Mouse (Mus musculus) urinary bladder, postnatal 4 days (tissue): ENCODE results near the gene Exog.
A peak's percentile ranks its signal among the peaks of the same experiment; 100 is the strongest.

Source experiments
- DNase-seq, 2 experiments: peaks; one replicate each; pipeline ENCODE4 v3.0.0; 2021 to 2022; ENCODE audit warnings: low spot score in 2 of 2

Exog gene

DNA sequence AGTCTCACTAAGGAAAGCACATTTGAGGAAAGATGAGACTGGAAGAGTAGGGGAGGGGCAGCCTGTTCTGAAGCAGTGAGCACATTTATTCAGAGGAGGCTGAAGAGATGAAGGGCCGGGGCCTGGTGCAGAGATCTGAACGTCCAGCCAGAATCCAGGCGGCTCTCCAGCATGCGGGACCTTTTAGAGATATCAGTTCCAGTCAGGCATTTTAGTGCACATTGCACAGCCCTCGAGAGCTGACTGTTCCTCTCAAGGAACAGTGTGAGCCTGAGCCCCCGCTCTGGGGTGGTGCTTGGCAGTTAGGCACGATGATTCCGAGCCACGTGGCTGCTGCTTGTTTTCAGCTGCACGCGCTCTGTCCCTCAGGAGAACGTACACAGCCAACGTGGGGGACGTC, 12.4 kb downstream of the Exog start:
- no peak for DNase-seq

DNA sequence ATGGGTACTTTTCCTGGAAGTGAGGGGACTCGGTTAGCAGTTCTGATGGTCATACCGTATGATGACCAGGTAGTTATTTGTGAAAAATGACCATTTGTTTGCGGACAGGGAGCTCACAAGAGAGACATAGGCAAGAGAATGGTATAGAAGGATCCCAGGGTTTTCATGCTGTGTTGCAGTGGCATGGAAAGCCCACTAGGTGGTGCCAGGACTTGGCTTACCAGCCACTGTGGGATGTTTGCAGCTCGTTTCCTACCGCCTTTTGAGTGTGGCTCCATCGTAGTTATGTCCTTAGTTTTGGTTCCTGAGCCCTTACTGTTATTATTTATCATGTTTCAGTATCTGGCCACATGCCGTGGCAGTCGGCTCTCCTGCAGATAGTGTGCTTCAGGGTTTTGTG, 15.7 kb downstream of the Exog start:
- DNase-seq: no peak

DNA sequence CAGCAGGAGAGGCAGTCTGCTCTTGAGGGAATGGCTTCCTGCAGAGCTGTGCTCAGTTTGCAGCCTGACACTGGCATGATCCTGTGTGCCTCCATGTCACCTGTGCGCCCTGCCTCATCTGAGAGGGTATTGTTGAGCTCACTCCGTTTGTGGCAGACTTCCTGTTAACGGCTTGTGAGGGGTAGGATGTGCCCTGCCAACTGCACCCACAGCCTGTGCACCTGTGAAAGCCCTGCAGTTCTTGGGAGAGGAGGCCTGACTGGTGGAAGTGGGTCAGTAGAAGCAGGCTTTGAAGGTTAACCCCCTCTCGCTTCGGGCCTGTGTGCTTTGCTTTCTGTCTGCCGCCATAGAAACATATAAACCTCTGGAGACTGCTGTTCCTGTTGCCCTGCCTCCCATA, 20.3 kb downstream of the Exog start:
- DNase-seq: no peak

DNA sequence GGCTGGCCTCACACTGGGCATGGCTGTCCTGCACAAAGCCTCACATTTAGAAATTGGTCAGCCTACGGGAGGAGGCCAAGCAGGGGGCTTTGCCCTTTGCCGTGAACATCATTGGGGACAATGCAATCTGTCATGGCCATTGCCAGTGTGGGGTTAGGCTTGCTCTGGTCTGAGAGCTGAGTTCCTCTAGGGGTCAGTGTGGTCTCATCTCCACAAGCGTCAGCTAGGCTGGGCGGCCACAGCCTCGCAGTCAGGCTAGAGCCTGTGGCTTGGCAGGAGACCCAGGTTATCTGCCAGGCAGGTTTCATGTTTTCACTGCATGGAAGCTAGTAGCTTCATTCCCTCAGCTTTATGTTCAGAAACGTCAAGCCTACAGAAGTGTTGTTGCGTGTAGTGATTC, 20.9 kb downstream of the Exog start:
- DNase-seq: peak in 1 of 2 experiments; percentile 27

DNA sequence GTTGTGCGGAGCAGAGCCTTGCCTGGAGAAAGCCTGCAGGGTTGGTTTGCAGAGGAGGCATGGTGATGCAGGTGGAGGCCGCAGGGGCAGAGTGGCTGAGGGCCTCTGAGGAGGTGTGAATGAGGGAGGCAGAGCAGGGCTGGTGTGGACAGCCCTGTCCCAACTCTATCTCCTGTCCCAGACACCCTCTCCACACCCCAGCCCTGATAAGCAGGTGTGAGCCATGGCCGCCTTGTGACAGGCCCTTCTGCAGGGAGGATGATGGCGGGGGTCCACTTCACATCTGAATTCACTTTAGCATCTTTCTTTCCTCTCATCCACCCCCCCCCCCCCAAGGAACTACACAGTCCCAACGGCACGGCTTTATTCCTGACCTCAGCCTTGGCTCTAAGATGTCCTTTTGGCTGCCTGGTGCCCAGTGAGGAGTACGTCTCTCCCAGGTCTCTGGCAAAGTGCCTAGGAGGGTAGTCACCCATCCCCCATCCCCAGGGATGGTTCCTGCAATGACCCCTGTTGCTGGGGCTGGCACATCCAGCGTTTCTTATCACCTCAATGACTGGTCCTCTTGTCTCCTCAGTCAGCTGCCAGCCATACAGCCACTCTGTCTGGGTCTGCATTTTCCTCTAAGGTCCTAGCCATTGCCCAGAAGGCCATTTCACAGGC, 25.1 kb downstream of the Exog start:
- DNase-seq: no peak

GRCm38 (mm10) chr9:119472412-119472918, 27.7 kb downstream of the Exog start:
- no peak for DNase-seq

DNA sequence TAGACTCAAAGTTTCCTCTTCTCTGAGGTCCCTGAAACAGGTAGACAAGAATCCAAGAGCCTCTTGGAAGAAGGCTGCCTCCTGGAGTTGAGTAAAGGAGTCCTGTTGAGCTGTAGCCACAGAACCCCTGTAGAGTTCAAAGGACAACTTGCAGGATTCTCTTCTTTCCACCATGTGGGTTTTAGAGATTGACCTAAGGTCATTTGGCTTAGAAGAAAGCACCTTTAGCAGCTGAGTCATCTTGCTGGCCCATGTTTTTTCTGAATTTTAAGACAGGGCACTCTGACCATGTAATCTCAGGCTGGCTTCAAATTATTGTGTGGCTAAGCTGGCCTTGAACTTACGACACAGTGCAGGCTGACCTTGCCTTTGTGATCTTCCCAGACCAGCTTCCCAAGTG, 28.3 kb downstream of the Exog start:
- no peak for DNase-seq

DNA sequence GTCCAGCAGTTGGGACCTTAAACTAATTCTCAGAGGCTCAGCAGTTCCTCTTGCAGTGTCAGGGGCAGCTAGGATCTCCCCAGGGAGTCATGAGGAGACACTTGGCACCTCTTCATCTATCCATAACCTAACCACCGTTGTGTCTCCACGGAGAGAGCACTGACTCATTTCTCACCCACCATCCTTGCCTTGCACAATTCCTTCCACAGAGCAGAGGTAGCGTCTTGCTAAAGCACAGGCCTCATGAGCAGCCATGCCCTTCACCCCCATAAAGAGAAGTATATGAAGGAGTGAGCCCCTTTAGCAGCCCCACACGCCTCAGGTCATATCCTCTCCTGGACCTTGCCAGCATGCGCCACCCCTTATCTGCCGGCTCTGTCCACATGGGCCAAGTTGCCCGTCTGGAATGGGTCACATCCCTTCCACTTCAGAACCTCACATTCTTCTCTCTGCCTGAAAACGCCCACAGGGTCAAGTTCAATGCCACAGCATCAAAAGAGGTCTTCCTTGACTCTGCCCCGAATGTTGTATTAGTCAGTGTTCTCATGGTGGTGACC, 28.9 kb downstream of the Exog start:
- no peak for DNase-seq

DNA sequence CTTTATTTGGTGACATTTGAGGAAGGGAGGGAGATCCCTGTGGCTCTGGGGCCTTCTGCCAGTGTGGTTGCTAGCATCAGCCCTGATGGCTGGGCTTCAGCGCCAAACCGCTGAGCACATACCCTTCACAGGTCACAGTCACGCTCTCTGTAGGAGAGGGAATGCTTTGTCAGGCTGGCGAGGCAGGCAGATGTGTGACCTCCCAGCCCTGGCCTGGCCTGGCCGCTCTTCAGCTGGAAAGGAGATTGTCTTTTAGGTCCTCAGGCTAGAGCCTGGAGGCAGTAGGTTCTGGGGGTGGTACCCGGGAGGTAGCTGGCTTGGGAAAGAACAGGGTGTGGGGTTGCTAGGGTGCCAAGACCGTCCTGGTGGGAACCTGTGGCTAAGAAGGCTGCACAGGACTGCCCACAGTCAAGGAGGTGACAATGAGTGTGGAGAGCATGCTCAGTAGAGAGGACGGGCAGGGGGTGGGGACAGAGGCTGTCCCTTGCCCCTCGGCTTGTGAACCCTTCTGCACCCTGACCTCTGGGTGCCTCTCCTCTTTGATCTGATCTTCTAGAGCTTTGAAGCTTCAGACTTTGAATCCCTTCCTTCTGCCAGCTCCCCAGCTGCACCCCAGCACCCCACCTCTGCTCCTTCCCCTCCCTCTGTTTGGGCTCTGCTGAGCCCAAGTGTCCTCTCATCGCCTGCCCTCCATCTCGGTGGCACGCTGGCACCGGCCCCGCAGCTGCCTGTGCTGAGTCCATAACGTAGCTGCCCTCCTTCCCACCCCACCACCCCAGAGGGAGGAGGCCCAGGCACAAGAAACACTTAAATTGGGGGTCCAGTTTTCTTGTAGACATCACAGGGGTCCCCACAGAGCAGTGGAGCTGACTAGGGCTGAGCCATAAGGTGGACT, 30.2 kb downstream of the Exog start:
- no peak for DNase-seq

DNA sequence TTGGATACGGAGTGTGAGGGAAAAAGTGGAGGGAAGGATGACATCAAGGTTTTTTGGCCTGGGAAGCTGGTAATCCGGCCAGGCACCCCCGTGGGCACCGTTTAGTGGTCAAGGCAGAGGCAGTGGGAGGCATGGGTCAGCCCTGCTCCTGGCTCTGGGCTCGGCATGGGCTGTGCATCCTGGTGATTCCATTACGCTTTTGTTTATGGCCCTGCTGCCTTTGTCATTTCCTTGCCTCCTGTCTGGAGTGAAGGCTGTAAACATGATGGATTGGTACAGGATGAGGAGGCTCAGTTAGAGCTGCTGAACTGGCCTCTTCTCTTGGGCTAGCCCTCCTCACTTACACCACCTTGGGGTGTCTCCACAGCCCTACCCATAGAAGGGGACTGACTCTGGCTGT, 33.0 kb downstream of the Exog start:
- no peak for DNase-seq

- DNase-seq: no peak
Observed at GRCm38 (mm10) chr9:119478345-119478744, 33.6 kb downstream of the Exog start.

DNA sequence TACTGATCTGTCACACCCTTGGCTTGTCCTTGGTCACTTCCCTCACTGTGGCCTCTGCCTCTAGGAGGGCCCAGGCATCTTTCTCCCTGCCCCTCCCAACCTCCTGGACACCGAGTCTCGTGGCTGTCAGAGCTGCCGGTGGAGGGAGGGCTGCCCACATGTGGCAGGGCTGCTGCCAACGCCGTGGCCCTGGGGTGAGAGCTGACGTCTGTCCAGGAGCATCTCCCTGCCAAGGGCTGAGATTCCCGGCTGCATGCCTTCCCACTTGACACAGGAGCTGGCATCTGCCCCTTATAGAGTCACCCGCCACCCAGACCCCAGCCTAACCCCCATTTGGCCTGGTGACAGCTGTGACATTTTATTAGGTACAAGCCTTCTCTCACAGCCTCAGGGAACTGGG, 34.6 kb downstream of the Exog start:
- peak in 1 of 2 experiments; percentile 39 for DNase-seq

GRCm38 (mm10) chr9:119481612-119482011, 36.9 kb downstream of the Exog start:
- DNase-seq: no peak

GRCm38 (mm10) chr9:119483554-119484353, 39.0 kb downstream of the Exog start:
- no peak for DNase-seq

DNA sequence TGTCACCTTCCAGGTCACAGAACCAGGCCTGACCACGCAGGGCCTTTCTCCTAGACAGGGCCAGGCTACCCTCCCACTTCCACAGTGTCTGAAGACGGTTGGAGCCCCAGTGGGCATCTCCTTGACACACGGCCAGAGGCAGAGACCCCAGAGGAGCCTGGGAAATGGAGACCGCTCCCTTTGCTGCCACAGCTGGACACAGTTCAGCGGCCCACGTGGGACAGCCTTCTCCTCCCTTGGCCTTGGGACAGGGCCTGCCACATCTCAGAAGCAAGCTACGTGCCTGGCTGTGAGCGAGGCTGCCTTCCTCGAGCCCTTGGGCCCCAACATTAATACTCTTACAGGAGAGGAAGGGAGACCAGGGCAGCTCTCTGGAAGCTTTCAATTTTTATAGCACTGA, 39.7 kb downstream of the Exog start:
- no peak for DNase-seq

DNA sequence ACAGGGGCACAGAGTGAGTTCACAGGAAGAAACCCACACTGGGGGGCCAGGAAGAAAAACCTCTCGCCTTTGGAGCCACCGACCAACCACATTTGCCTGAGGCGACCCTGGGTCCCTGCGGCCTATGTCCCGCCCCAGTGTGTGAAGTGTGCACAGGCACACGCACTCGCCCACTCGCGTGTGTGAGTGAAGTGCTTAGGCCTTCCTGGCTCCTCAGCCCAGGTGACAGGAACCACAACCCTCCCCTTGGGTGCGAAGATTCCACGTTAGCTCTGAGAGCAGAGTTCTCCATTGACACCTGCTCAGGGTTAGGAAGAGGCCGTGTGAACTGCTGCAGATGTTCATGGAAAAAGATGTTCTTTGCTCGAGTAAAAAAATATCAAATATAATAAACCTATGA, 40.1 kb downstream of the Exog start:
- DNase-seq: no peak

- no peak for DNase-seq
Observed at GRCm38 (mm10) chr9:119496354-119496753, 51.6 kb downstream of the Exog start.

DNA sequence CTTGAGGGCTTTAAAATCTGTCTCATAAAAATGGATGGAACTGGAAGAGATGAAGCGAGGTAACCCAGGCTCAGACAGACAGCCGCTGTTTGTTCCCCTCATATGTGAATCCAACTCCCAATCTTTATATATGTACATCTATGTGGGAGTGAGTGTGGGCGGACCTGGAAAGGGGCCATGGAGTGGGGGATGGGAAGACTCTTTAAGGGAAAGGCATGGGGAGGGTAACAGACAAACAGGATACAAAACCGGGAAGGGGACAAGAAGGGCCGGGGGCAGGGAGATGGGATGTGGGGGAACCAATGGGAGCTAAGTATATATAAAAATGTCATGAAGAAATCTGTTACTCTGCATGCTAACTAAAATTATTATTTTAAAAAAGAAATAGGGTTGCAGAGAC, 52.2 kb downstream of the Exog start:
- DNase-seq: no peak

DNA sequence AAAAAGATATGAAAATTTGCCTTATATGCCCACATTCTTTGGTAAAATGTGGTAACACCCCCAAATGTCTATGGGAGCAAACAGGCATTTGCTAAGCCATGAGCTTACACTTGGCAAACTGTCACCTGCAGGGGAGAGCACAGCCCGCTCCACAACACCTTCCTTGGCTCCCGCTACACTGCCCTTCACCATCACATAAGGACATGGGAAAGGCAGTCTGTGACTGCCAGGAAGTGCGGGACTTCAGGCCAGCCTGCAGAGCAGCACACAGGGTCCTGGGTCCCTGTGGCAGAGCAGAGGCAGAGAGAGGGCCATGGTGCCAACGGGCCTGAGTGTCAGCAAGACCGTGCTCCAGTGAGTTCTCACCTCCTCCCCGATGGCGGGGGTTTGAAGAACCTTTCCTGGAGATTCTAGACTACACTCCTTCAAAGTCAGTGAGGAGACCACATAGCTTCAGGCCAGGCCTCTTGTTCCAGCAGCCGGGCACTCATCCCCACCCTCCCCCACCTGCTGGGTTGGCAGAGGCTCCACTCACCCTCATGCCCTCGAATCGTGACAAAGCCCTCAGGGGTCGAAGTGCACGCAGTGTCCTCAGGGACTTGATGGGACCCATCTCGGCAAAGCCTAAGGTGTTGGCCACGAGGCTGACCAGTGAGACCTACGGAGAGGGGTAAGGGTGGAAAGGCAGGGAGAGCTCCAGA, 53.0 kb downstream of the Exog start:
- no peak for DNase-seq

GRCm38 (mm10) chr9:119498247-119498607, 53.5 kb downstream of the Exog start:
- DNase-seq: no peak

DNA sequence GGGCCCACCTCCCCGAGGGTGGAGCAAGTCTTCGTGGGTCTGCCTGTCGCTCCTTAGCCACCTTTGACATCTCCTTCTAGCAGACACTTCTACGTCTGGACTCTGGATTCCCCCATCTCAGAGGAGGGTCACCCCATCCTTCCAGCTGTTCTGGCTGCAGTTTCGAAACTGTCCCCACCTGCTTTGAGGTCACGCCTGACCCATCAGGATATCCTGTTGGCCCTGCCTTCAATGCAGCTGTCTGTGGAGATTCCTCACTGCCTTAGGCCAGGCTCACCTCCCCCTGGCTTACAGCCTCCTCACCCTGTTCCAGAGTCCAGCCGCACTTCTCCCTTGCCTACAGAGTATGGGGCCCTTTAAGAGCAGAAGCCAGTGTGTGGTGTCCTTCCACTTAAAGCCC, 54.1 kb downstream of the Exog start:
- DNase-seq: no peak
